Mouse (Mus musculus): ENCODE data around the gene Dcaf10.
A peak's percentile ranks its signal among the peaks of the same experiment; 100 is the strongest.
"Not testable (repeated sequence)": the region's sequence is repeated elsewhere in the genome, so short reads cannot be mapped to it uniquely, and the experiment has no call there.

The Dcaf10 gene

GRCm38 (mm10) chr4:45393658-45394057 is 51.8 kb downstream of the Dcaf10 start:
- no peak for DNase-seq (ENCODE audit: low spot score in 2 of 2)

DNA sequence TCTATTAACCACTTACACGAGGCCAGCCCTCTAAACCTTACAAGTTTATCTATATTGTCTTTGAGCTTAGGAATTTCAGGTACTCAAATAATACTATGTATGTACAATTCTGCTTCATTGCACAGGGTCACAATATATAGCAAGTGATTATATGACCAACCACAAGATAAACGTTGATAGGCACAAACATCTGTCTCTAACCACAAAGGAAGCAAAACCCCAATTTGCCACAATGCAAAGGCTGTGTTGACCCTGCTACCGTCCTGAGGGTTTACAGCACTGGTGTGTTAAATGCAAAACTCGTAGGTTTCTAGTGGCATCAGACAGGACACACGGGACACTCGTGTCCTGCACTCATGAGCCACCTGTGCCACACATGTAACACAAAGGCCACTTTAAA is 54.3 kb downstream of the Dcaf10 start:
- DNase-seq (ENCODE audit: low spot score in 2 of 2): not testable (repeated sequence)

GRCm38 (mm10) chr4:45398315-45398714 is 56.4 kb downstream of the Dcaf10 start:
- not testable (repeated sequence) for DNase-seq (ENCODE audit: low spot score in 2 of 2)

DNA sequence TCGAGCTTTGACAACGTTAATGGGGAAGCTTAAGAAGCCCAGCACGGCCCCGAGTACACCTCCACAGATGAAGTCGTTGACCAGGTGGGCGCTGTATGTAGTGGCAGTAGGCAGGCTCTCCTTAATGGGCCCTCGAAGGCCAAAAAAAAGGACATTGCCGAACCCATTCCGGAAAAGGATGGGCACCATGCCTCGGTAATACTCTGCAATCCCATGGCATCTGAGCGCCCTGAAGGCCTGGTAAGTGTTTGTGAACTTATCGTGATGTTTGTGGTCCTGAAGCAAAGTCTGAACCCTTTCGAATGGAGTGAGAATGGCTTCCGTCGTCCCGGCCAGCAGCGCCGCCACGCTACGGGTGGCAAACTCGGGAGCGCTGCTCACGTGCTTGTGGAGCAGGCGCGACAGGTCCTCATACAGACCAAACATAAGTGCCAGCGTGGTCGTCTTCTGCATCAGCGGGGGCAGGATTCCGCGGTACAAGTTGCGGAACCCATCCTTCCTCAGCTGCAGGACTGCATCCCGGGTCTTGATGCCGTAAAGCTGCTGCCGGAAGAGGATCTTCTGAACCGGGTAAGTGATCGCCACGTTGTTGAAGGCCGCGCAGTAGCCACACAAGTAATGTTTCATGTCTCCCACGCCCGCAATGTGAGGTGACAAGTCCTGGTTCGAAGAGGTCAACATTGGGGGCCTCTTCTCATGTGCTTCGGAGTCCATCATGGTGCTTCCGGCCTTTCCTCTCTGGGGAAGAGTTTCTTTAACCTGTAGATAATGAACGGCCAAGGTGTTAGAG is 57.7 kb downstream of the Dcaf10 start:
- no peak for DNase-seq (ENCODE audit: low spot score in 2 of 2)

- no peak for DNase-seq (ENCODE audit: low spot score in 2 of 2)
Measured at GRCm38 (mm10) chr4:45402281-45402680, 60.4 kb downstream of the Dcaf10 start.

DNA sequence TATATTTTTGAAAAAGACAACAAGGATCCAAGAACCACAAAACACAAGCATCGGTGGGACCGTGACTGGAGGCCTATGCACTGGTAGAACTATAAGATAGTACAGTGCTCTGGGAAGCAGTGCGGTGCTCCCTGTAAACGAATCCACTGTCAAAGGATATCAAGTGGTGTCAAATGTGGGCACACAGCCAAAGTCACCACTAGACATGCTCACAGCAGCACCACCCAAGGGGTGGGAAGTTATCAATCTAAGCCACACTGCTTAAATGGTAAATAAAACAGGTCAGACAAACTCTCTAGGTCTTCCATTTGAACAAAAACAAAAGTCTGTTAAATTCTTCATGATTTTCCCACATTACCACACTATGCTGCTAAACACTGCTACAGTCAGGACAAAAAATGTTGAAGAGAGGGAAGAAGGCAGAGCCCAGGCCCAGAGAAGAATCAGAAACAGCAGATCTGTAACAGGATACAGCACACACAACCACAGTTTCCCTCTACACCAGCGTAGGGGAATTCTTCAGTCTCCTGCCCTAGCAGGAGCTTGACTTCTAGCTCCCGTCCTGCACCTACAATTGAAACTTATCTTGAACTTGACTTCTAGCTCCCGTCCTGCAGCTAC is 61.1 kb downstream of the Dcaf10 start:
- peak; percentile 63 to 70 for DNase-seq (ENCODE audit: low spot score in 2 of 2)

DNA sequence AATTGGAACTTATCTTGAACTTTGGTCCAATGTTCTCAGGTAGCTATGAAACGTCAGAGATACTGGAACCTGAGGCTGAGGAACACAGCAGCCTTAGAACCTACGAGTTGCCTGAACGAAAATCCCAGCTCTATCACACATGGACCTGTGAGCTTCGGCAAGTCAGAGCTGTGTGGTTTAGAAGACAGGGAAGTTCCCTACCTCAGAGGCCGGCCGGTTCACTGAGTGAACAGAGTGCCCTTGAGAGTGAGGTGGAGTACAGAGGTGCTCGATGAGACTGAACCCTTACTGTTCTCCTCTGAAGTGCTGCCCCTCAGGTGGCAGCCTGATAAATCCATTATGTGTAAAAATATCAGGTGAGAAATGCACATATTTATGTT is 61.6 kb downstream of the Dcaf10 start:
- DNase-seq (ENCODE audit: low spot score in 2 of 2): no peak

DNA sequence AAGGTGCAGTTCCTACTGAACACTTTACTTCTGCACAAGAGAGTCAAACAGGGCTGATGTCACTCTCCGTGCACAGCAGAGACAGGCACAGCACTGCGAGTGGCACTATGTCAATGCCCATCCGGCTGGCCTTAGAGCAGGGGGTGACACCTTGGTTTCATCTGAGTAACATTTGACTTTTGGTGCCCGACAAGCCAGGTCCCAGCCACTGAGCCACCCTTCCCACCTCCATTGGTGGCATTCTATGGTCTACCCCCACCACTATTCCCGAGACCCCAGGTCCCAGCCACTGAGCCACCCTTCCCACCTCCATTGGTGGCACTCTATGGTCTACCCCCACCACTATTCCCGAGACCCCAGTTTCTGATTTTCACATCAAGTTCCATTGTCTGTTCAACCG is 62.2 kb downstream of the Dcaf10 start:
- DNase-seq (ENCODE audit: low spot score in 2 of 2): no peak

DNA sequence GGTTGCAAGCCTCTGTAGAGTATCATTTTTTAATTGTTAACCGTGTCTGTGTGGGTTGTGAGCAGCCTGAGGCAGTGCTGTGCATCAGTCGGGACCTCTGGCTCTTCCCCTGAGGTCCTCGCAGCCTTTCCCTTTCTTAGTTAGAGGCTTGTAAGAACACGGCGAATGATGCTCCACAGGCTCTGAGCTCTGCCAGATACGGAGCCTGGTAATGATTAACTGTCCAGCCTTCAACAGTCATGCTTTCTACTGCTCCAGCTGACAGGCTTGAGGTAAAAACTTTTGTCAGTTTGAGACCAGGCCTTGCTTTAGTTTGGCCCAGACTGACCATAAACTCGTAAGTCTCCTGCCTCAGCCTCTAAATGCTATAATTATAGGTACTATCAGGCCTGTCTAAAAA is 63.4 kb downstream of the Dcaf10 start:
- DNase-seq (ENCODE audit: low spot score in 2 of 2): no peak

GRCm38 (mm10) chr4:45406397-45406796 is 64.5 kb downstream of the Dcaf10 start:
- no peak for DNase-seq (ENCODE audit: low spot score in 2 of 2)

DNA sequence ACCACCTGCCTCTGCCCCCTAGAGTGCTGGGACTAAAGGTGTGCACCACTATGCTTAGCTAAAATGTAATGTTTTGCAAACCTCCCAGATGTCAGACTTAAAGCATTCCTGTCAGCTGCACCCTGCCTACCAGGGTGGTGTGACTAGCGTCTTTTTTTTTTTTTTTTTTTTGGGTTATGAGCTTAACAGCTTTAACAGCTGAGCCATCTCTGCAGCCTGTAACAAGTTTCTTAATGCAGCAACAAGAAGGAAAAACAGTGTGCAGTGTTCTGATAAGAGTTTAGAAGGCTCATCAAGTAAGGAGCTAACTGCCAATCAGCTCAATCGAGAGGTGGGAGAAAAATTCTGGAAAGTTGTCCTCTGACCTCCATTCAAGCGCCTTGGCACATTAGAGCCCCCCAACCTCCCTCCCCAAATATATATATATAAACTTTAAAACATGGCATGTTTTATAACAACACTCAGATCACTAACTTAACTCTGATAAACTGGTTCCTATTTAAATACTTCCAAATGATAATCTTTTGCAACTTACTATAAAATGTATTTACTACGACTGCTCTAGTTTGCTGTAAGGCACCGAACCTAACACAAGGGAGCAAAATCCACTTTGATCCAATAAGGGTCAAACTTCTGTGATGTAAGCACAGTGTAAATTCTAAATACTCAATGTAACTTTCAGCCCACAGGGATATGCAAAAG is 65.3 kb downstream of the Dcaf10 start:
- DNase-seq (ENCODE audit: low spot score in 2 of 2): no peak

DNA sequence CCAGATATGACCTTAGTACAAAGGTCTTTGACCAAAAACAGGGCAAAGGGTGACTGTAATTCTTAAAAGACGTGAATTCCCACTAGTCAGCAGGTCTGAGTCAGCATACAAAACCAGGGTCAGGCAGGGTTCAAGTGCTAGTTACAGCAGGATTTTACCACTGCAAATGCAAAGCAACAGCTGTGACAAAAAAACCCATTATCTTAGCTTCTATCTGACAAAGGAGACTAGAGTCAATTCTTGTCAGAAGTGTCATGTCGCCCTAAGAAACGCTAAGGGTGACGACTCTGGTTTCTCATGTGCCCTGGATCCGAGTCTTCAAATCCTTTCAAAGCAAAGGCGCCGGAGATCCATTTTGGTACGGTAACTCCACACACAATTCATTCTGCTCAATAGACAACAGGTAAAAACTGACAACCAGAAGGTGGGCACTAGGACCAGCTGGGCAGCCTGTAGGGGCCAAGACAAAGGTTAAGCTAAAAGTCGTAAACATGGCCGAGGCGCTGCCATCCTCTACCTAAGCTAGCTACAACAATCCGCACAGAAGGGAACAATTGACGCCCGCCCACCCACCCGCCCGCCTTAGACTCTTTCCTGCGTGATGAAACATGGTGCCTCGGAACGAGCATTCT is 65.9 kb downstream of the Dcaf10 start:
- DNase-seq (ENCODE audit: low spot score in 2 of 2): no peak

DNA sequence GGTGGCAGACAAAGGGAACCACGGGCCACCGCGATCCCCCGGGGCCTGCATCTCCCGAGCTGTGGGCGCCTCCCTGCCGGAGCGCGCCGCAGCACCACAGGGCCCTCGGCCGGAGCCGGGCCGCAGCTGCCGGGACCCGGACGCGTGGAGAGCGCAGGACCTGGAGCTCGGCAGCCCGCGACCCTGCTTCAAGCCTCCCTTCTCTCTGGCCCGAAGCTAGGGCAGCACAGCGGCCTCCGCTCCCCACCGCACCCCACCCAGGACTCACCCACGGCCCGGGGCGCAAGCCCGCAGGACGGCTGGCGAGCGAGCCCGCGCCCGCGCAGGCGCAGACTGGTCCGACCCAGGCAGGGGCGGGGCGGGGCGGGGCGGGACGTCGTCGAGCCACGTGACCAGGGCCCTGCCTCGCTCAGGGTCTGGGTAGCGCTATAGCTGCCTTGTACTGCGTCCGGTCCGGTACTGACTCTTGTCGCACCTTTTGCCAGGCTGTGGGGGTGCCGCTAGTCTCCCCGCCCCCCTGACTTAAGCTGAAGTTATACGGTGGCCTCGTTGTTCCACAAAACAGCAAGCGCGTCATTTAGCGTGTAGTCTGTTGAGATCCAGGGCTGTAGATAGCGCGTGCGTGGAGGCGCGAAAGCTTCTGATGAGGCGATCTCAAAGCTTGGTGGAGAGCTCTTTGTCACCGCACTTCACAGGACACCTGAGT is 66.7 kb downstream of the Dcaf10 start, which contains the start of gene Slc25a51:
Gene Slc25a51, minus strand, starts transcription at position 340 of the 706 bp plus-strand sequence.
- DNase-seq (ENCODE audit: low spot score in 2 of 2): peak; percentile 73 to 80

GRCm38 (mm10) chr4:45409270-45409669 is 67.4 kb downstream of the Dcaf10 start:
- DNase-seq (ENCODE audit: low spot score in 2 of 2): peak; percentile 81 to 84

DNA sequence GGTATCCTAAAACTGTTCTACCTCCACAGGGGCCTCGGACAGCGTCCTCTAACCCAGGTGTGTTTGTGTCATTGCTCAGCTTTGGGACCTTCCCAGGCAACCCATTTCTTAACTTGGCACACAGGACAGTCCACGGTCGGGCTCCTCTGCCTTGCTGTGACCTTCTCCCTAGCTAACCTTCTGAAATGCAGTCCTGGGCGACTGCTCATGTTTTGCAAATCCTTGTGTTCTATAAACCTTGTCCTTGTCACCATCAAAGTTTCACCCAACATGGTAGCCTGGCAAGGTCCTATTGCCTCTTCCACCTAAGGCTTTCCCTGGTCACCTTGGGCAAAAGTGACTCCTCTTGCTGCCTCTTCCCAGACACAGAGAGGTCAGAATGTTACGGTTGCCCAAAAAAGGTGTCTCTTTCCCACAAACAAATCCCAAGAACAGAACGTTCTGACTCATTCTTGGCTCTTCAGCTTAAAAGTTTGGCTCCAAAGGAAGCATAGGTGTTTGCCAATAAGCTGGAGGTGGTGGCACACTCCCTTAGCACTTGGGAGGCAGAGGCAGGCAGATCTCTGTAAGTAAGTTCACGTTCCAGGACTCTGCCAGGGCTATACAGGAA is 69.4 kb downstream of the Dcaf10 start:
- no peak for DNase-seq (ENCODE audit: low spot score in 2 of 2)

GRCm38 (mm10) chr4:45412433-45413192 is 70.7 kb downstream of the Dcaf10 start:
- no peak for DNase-seq (ENCODE audit: low spot score in 2 of 2)

- no peak for DNase-seq (ENCODE audit: low spot score in 2 of 2)
Measured at GRCm38 (mm10) chr4:45413674-45414338, 71.9 kb downstream of the Dcaf10 start.

- DNase-seq (ENCODE audit: low spot score in 2 of 2): no peak
Measured at GRCm38 (mm10) chr4:45416314-45416713, 74.4 kb downstream of the Dcaf10 start.

DNA sequence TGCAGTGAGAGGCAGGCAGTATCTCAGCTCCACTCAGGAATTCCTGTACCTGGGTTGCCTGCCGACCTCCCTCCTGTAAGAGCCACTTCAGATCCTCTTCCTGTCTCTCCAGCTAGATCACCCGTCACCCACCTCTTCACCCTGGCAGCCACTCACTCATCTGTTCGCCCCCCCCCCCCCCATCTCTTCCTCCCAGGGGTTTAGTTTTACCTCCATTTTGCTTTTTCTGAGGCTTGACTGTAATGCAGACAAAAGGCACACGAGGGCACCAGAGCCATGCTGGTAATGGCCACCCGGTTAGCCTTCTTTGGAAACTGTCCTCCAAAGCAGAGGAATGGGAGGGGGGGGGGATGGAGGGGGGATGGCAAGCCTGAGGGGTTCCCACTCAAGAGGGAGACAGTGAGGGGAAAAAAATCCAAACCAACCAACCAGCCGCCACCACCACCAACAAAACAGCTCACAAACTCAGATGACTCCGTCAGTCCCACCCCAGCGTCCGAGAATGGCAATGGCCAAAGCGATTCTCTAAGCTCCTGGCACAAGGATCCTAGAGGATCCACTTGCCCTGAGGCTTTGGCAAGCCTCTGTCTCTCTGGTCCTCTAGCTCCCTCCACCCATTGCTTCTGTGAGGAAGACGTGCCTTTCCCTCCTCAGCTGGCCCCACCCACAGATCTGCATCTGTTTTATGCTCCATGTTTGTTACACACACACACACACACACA is 76.5 kb downstream of the Dcaf10 start:
- peak in 1 of 2 experiments; percentile 47 for DNase-seq (ENCODE audit: low spot score in 2 of 2)

Measured in spleen, postnatal 14 days (tissue).